In the genomic region with DNA sequence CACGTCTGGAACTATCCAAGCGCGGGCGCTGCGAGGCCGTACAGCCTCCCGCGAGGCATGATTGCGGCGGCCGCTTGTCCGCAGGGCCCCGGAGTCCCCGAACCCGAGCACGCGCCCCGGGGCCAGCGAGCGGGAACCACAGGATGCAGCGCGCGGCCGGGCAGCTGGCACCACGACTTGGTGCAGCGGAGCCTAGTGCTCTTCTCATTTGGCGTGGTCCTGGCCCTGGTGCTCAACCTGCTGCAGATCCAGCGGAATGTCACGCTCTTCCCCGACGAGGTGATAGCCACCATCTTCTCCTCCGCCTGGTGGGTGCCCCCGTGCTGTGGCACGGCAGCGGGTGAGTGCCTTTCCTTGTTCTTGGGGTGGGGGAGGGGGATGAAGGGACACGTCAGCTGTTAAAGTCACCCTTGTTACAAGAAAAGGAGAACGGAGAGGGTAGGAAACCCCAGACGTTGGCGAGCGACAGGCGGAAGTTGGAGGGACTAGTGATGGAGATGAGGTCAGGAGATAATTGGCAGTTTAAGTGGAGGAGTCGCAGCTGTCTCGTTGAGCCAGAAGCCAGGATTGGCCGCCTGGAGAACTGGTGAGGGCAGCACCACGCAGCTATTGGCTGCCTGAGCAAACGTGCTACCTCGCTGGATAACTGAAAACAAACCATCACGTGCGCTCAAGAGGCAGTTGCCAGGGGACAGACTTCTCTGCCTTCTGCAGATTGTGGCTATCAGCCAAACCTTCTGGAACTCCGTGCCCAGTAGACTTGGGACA, we compare ENCODE assay signal across 8 mouse cellular contexts. TPM values are rescaled to one million over a fixed set of nuclear protein-coding genes. Genes with fewer than 3 reads are reported as not detected.
DNase-seq lines count a peak whose midpoint lies in the region; ATAC-seq and TF ChIP-seq lines count a peak whose summit lies in the region.

No protein-coding gene starts in this region.

- ATAC-seq in kidney, embryonic 15.5 days (replicated peaks; ENCODE audit: low FRiP score) = peak; percentile 81
- ATAC-seq in monocyte, adult 5-6 weeks (replicated peaks; ENCODE audit: insufficient number of reproducible peaks, low FRiP score, low TSS enrichment, poor library complexity, severe bottlenecking) = peak; percentile 72

- peaks cover 38% of the 10 kb centered on the region for H3K36me3 ChIP-seq in heart, embryonic 10.5 days
- H3K36me3 ChIP-seq in kidney, embryonic 15.5 days = peaks cover 36% of the 10 kb centered on the region
- H3K36me3 ChIP-seq in splenic B cell, adult 2 months (ENCODE audit: control insufficient read depth, insufficient read depth, low read length, poor library complexity, severe bottlenecking) = peaks cover 5% of the 10 kb centered on the region

- H3K4me1 ChIP-seq in bone marrow macrophage, adult 2 months (ENCODE audit: control insufficient read depth, insufficient read depth, low read length) = peaks cover 44% of the 10 kb centered on the region
- peaks cover 7% of the 10 kb centered on the region for H3K4me1 ChIP-seq in embryonic fibroblast, embryonic 13.5 days (ENCODE audit: control insufficient read depth, insufficient read depth, low read length)
- H3K4me1 ChIP-seq in heart, embryonic 10.5 days = peaks cover 29% of the 10 kb centered on the region
- H3K4me1 ChIP-seq in kidney, embryonic 15.5 days = peaks cover 29% of the 10 kb centered on the region

- WGBS in heart, embryonic 10.5 days = under 1% methylated on average over 50 of the region's 50 CpGs
- under 1% methylated on average over 50 of the region's 50 CpGs for WGBS in kidney, embryonic 15.5 days

- no peaks in the 10 kb centered on the region for H3K27me3 ChIP-seq in heart, embryonic 10.5 days (ENCODE audit: insufficient read depth, poor library complexity, severe bottlenecking)
- no peaks in the 10 kb centered on the region for H3K27me3 ChIP-seq in kidney, embryonic 15.5 days
- no peaks in the 10 kb centered on the region for H3K27me3 ChIP-seq in splenic B cell, adult 2 months (ENCODE audit: control insufficient read depth, insufficient read depth, low read length, poor library complexity, severe bottlenecking)

- H3K9ac ChIP-seq in kidney, embryonic 15.5 days = peak overlapping the region; percentile 82

- H3K4me2 ChIP-seq in kidney, embryonic 15.5 days = peak overlapping the region; percentile 82

- no peak for TF ChIP-seq POLR2A in bone marrow macrophage, adult 2 months (IDR thresholded peaks at IDR 0.05; ENCODE audit: borderline replicate concordance, low read depth, low read length)
- peak; percentile 61 for TF ChIP-seq POLR2A in embryonic fibroblast, embryonic 13.5 days (IDR thresholded peaks at IDR 0.05; ENCODE audit: low read depth, low read length)

- no peaks in the 10 kb centered on the region for H3K9me3 ChIP-seq in heart, embryonic 10.5 days
- no peaks in the 10 kb centered on the region for H3K9me3 ChIP-seq in kidney, embryonic 15.5 days (replicated peaks)

- no peak for TF ChIP-seq CTCF in bone marrow macrophage, adult 2 months (IDR thresholded peaks at IDR 0.05; ENCODE audit: low read depth, low read length)
- TF ChIP-seq CTCF in embryonic fibroblast, embryonic 13.5 days (IDR thresholded peaks at IDR 0.05; ENCODE audit: borderline replicate concordance, insufficient read depth, low read length) = no peak

- peak overlapping the region; percentile 95 for H3K27ac ChIP-seq in bone marrow macrophage, adult 2 months (ENCODE audit: insufficient read depth, low read depth, low read length)
- H3K27ac ChIP-seq in embryonic fibroblast, embryonic 13.5 days (ENCODE audit: insufficient read depth, low read length) = peak overlapping the region; percentile 42
- H3K27ac ChIP-seq in heart, embryonic 10.5 days = peak overlapping the region; percentile 93
- H3K27ac ChIP-seq in kidney, embryonic 15.5 days = peak overlapping the region; percentile 94

- DNase-seq in A20 (ENCODE audit: low read depth, low spot score) = peak; percentile 89
- DNase-seq in heart, embryonic 10.5 days (ENCODE audit: low spot score) = peak; percentile 90
- peak; percentile 87 for DNase-seq in liver
- DNase-seq in splenic B cell, adult 2 months (ENCODE audit: low read depth, low spot score) = peak; percentile 91

- H3K4me3 ChIP-seq in bone marrow macrophage, adult 2 months (ENCODE audit: insufficient read depth, low read length) = peak overlapping the region; percentile 90
- peak overlapping the region; percentile 85 for H3K4me3 ChIP-seq in embryonic fibroblast, embryonic 13.5 days (ENCODE audit: insufficient read depth, low read length)
- H3K4me3 ChIP-seq in heart, embryonic 10.5 days = peak overlapping the region; percentile 82
- H3K4me3 ChIP-seq in kidney, embryonic 15.5 days (replicated peaks) = peak overlapping the region; percentile 92

RNA-seq across cellular contexts. Expression of a gene that starts 0.5 kb away (rescaled TPM):
- 37.4 and 40.7 TPM in 2 replicates for polyA plus RNA-seq in bone marrow macrophage, adult 2 months (2012; ENCODE audit: insufficient read depth, insufficient read length, missing spikeins)
- 53.7 and 56.0 TPM in 2 replicates for polyA plus RNA-seq in embryonic fibroblast, embryonic 13.5 days (2011; ENCODE audit: insufficient read length, low read depth, missing spikeins)
- polyA plus RNA-seq in heart, embryonic 10.5 days (2016; fragmentation: Nextera tagmentation; extraction: Ambion mirVana) = 38.7 and 39.6 TPM in 2 replicates
- polyA plus RNA-seq in kidney, embryonic 15.5 days (2015; fragmentation: Nextera tagmentation; extraction: Ambion mirVana) = 50.2 and 52.8 TPM in 2 replicates
- 80.0 to 111 TPM (median 92.3 TPM) in 3 replicates for total RNA-seq in monocyte, adult 5-6 weeks (2017)

Comparison
In these comparisons a context has a peak if more than half of its experiments do, and no peak if none do; other contexts are left out.
1. Peak in every context shown above with its lines: DNase-seq, ATAC-seq, H3K4me3 ChIP-seq and H3K27ac ChIP-seq.
2. H3K27ac ChIP-seq: peak in every context shown above with its lines; median percentile 95 in bone marrow macrophage, adult 2 months; 94 in kidney, embryonic 15.5 days; 93 in heart, embryonic 10.5 days; 42 in embryonic fibroblast, embryonic 13.5 days.